Mouse (Mus musculus) cerebellum, postnatal 4 days (tissue): ENCODE results near the gene Itpka.

Experiments used
- DNase-seq, 2 experiments: peaks; one replicate each; pipeline ENCODE4 v3.0.0; 2022; ENCODE audit warnings: low spot score in 2 of 2, mixed read lengths in 1 of 2

The Itpka gene

DNA sequence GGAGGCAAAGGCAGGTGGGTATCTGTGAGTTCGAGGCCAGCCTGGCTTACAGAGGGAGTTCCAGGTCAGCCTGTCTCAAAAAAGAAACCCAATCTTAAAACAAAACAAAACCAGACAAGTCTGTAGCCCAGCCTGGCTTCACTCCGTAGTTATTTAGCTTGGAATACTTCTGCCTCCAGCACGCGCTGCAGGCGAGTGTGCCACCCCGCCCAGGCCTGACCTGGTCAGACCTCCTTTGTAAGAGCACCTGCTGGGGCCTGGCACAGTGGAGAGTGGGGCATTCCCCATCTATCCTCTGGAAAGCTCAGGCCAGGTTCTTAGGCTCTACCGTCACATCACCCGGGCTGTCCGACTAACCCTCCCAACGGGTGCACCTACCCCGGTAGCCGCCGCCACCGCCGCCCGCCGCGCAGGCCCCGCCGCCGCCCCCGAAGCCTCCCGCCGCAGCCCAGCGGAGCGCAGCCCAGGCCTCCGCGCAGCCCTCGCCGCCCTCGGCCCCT is 15.5 kb downstream of the Itpka start:
- no peak for DNase-seq

DNA sequence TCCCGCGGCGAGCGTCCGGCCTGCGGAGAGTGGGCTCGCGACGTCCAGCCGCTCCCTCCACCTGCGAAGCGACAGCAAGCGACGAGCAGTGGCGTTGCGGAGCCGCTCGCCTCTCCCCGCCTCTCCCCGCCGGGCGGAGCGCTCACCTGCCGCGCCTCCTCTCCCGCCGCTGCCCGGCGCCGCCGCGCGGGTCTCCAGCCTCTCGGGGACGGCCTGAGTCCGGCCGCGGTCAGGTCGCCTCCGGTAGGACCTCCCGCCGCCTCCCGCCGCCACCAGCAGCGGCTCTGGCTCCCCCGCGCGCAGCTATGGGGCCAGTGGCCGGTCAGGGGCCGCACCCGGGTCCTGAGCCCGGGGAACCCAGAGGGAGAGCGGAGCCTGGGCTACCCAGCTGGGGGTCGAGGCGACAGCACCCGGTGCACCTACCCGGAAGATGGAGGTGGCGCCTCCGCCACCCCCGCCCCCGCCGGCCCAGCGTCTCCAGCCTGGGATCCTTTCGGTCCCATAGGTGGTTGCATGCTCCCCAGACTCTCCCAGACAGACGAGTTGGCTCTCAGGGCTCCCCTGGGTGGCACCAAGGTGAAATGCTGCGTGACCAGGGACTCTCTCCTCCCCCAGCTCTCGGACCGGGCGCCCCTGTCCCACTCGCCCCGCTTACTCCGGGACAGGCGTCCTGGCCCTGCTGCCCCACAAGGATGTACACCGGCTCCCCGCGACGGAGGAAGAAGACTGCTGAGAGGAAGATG is 16.1 kb downstream of the Itpka start:
- DNase-seq: peak in 1 of 2 experiments; percentile 8

DNA sequence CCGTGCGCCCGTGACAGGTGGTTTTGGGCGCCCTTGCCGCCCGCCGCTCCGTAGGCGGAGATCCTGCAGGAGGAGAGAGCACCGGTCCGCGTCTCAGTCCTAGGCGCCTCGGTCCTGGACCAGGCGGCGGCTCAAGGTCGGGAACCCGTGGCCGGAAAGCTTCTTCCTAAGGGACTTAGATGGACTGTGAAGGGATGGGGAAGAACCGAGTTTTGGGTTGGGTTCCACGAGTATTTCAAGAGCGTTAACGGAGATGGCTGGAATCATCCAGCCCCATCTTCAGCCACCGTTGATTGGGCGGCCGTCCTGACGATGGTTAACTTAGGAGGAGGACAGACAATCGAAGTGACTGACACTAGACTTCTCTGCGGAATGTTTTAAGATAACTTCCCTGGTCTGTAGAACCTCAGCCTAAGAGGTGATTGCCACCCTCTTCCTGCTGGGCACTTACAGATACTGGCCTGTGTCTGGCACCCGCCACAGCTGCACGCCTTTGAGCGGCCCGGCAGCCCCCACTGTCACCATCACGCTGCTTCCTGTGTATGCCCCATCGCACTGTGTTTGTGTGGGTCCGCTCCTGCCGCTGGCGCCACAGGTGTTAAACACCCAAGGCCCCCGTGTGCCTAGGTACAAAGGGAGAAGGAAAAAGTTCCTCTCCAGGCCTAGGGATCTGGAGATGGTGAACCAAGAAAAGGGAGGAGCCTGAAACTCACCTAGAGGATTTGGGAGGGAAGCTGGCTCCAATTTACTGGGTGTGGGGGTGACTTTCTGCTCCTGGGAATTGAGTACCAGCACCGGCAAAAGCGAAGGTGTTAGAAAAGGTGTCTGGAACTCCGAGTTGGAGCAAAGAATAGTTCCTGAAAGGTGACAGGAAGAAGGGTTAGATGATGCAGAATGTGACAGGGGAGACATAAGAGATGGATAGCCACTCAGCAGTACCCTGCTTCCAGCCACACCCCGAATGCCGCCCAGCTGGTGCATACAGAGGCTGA is 17.0 kb downstream of the Itpka start:
- DNase-seq: no peak

DNA sequence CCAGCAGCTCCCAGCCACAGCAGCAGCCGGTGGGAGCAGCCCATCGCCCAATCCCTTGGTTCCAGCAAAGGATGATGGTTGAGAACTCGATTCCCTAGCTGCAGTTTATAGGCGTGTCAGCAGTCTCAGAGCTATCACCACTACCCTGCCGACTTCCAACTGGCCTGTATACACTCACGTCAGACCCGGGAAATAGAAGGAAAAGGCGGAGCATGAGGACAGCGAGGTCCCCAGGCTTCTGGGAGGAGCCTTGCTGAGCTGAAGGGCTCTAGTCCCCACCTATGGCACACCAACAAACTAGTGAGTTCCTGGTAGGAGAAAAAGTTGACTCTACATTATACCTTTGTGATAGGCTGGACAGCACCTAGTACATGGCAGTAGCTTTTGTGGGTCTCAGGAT is 18.1 kb downstream of the Itpka start, which contains the start of gene Ltk:
Gene Ltk, minus strand, starts transcription at position 181 of the 400 bp plus-strand sequence.
- DNase-seq: no peak

DNA sequence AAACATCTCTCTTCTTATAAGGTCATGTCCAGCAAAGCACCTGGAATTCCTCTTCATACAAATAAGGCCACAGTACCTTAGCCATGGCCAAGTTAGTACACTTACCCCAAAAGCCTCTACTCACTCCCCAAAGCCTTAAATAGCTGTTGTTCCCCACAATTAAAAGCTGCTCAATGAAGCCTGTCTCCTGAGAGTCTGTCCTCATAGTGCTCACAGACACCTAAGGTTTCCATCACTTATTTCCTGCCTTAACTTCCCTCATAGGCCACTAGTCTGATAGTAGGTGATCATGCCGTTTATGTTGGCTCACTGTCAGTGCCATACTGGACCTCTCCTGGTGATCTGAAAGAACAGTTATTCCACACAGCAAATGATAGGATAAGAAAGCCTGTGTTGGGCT is 20.1 kb downstream of the Itpka start:
- no peak for DNase-seq

DNA sequence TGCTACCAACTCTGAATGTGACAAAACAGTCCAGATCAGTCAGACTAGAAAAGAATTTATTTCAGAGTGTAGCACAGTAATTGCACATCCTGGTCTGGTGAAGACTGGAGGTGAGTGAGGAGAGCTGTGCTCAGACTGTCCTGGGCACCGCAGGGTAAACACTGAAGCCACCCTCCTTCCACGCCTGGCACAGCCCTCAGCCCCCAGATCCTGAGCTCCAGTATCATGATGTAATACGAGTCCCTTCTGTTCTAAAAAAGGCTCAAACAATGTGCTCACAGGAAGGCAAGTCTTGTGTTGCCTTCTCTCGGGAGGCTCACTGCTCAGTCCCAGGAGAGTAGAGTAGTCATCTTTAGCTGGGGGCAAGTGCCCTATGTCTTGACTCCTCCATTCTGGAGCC is 21.8 kb downstream of the Itpka start:
- no peak for DNase-seq

DNA sequence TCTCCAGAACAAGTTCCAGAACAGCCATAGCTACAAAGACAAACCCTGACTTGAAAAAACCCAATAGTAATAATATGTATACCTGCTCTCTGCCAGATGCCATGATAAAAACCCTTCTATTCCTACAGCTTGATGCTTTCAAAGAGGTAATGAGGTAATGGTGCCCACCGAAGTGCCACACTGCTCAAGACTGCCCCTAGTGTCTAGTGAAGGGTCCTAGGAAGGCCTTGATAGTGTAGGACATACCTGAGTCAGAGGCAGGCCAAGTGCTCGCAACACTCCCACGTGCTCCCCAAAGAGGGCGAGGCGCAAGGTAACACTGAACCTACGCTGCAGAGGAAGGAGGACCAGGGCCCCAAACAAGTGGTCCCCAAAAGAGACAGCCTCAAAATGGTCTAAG is 25.1 kb downstream of the Itpka start:
- DNase-seq: no peak

DNA sequence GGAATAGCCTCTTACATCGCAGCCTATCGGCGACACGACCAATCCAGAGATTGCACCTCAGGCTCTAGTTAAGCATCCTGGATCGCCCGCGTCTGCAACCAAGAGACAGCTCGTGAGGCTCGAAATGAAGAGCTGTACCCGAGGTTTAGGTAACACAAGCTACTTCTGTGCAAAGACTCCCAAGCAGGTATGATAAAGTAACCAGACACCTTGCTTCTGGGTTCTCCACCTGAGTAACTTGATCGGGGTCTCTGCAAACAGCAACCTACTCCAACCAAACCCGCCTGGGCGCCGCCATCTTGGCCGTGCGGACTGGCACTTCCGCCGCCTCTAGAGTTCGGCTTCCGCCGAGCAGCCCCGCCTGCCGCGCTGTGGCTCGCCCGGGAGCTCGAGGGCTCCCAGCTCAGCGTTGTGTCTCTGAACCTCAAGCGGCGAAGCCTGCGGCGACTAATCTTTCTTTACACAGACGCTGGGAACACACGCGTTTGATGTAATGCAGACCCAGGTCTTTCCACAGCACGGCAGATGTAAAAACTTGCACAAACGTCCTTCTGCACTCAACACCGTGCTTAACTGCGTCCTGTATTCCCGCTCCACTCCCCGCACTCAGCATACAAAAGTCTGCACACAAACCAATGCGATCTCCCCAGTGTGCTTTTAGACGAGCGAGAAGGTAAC is 45.2 kb downstream of the Itpka start, which contains the start of gene Rpap1:
Gene Rpap1, minus strand, starts transcription at position 332 of the 678 bp plus-strand sequence.
- DNase-seq: peak; percentile 63 to 81

DNA sequence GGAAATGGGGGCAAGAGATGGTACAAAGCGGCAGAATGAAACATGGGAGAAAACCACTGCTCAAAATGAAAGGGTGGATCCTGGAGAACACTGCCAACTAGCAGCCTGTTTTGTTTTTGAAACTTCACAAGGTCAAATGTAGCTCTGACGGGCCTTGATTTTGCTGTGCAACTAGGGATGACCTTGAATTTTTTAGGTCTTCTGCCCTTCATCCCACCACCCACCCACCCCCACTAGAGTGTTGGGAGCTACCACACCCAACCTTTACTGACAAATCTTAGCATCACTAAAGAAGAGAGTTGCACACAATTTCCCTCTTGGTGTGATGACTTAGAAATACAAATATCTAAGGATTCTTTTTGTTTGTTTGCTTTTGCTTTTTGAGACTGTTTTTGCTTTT is 47.9 kb downstream of the Itpka start:
- DNase-seq: no peak

DNA sequence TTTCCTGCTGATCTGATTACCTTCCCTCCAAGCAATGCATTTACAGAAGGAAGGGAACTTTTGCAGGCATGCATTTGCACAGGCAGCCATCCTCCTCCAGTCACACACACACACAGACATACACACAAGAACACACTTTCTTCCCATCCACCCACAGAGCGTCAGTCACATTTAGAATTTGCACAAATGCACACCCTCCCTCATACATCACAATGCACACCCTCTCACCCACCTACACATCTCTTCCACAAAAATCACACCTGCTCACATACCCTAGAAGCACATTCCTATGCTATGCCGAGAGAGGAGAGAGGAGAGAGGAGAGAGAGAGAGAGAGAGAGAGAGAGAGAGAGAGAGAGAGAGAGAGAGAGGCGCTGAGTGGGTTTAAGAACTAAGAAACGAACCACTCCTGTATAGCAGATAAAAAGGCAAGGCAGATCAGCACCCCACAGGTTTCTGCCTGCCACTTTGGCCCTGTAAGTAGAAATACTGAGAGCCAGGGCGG is 55.2 kb downstream of the Itpka start, which contains the start of gene Tyro3:
Gene Tyro3, plus strand, starts transcription at position 455 of the 505 bp plus-strand sequence.
- no peak for DNase-seq

DNA sequence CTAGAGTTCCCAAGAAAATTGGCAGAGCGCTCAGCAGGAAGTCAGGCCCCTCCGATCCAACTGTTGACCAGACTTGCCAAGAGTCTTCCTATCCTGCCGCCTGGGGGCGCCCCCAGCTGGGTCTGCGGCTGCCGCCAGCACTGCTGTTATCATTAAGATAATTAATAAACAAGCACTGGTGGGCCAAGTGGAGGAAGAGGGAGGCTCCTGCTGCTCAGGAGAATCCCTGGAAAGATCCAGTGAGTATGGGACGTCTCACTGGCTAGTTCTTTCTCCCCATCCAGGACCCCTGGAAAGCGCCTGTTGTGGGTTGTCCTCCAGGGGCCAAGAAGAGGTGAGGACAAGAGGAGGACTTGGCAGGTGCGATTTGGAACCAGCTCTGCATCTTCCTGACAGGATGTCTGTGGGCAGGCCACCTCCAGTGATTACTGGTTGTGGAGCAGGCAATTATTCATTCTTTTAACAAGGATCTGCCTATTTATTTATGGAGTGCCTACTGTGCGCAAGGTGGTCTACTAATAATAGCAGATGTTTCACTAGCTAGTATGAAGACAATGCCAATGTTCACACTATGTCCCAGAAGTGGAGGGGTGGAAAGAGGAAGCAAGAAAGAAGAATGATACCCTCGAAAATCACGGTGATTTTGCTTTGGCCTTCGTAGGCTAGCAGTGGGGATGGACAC is 56.2 kb downstream of the Itpka start:
- DNase-seq: peak in 1 of 2 experiments; percentile 73

DNA sequence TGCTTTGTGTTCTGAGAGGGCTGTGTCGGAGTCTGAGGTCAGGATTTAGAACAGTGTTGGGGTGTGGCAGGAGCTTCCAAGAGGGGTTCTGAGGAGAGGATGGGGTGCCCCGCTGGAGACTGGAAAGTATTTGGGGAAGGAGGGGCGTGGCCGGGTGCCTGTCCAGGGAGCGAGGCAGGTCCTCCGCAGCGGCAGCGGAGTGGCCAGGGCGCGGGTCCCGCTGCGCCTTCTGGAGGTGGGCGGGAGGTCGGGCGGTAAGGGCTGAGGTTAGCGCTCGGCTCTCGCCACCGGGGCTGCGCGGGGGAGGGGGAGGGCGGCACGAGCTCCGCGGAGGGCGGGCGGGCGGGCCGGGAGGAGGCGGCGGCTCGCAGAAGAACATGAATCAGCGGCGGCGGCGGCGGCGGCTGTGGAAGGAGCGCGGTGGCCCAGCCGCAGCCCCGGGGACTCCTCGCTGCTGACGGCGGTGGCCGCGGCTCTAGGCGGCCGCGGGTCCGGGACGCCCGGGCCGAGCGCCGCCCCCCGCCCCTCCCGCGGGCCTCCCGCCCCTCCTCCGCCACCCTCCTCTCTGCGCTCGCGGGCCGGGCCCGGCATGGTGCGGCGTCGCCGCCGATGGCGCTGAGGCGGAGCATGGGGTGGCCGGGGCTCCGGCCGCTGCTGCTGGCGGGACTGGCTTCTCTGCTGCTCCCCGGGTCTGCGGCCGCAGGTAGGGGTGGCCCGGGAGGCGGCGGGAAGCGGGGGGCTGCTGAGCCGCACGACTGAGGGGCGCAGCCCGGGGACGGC is 57.2 kb downstream of the Itpka start:
- peak in 1 of 2 experiments; percentile 53 for DNase-seq

DNA sequence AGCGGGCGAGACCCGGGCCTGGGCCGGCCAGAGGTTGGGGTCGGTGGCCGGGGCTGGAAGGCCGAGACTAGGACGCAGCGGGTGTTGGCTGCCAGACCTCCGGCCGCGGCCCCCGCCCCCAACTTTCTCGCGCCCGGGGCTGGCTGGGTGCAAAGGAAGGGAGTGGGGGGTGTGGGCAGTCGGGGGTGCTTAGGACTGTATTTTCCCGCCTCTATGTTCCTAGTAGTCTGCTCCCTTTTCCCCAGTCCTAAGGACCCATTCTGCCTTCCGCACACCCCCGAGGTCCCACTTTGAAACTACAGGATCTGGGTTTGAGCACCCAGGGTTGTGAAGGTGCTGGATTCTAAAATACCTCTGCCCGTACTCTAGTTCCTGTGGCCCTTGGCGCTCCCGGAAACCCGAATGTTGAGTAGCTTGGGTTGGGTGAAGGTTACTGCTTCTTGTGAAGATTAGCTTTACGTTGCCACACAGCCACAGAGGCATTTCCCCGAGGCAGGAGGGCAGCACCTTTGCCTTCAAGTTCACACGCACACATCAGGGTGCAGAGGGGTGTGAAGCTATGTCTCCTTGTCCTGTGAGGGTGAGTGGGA is 57.9 kb downstream of the Itpka start:
- DNase-seq: no peak
